Mouse (Mus musculus) G1E (cell line): ENCODE measurements around the gene Prpf18. TPM values are rescaled to one million over a fixed set of nuclear protein-coding genes. Genes with fewer than 3 reads are reported as not detected.

Source experiments
- ATAC-seq: 2 replicates; pipeline ENCODE4 v1.8.0; 2016; ENCODE audit warnings: mild to moderate bottlenecking; ENCODE audit not compliant: insufficient number of reproducible peaks, poor library complexity, low FRiP score, severe bottlenecking; ENCODE audit errors: extremely low read depth
- DNase-seq: peaks from one replicate; pipeline ENCODE4 v3.0.0; 2012; ENCODE audit warnings: low spot score
- H3K27me3 ChIP-seq: 2 replicates; pipeline ENCODE4 v1.6.1; 2012; ENCODE audit warnings: mild to moderate bottlenecking, low read length, inconsistent platforms; ENCODE audit not compliant: insufficient read depth
- H3K36me3 ChIP-seq: replicated peaks from 2 replicates; pipeline ENCODE3; 2012; ENCODE audit warnings: mild to moderate bottlenecking, inconsistent platforms
- H3K4me1 ChIP-seq: 2 replicates; pipeline ENCODE4 v1.6.1; 2012; ENCODE audit warnings: low read depth, low read length, inconsistent platforms, mixed read lengths; ENCODE audit not compliant: insufficient read depth
- H3K4me3 ChIP-seq: 2 replicates; pipeline ENCODE4 v1.5.1; 2012; ENCODE audit warnings: low read depth, mild to moderate bottlenecking, inconsistent platforms, low read length, moderate library complexity, mixed read lengths
- H3K9me3 ChIP-seq: replicated peaks from 2 replicates; pipeline ENCODE4 v1.6.1; 2012; ENCODE audit warnings: inconsistent platforms
- CTCF ChIP-seq: IDR thresholded peaks from 2 replicates; pipeline ENCODE4 v1.5.1; 2012; ENCODE audit warnings: low read depth, low read length, inconsistent platforms, mixed read lengths
- GATA1 ChIP-seq: IDR thresholded peaks from 2 replicates; pipeline ENCODE4 v1.6.1; 2012; ENCODE audit warnings: borderline replicate concordance, low read length, inconsistent platforms, mixed read lengths
- GATA2 ChIP-seq: IDR thresholded peaks from 2 replicates; pipeline ENCODE4 v1.6.1; 2012; ENCODE audit warnings: low read depth, low read length, inconsistent platforms, borderline replicate concordance
- POLR2AphosphoS5 ChIP-seq: IDR thresholded peaks from 2 replicates; pipeline ENCODE4 v1.6.1; 2012; ENCODE audit warnings: low read depth, low read length, inconsistent platforms; ENCODE audit not compliant: insufficient replicate concordance
- TAL1 ChIP-seq: conservative IDR thresholded peaks from 2 replicates; pipeline ENCODE4 v1.6.1; 2012; ENCODE audit warnings: low read depth, low read length, inconsistent platforms, mixed read lengths
- polyA plus RNA-seq: library from polyadenylated mRNA; stranded (reverse); fragments of >175 nt; gene quantifications from 2 replicates; pipeline ENCODE4 v1.2.3, GENCODE M21; 2012
- total RNA-seq, 2 experiments: library from RNA; stranded (forward) in 1 of 2; stranded (reverse) in 1 of 2; fragments of 200-1000 nt in 1 of 2; fragments of >200 nt in 1 of 2; fragmentation: Nextera tagmentation in 1 of 2; gene quantifications; 2 replicates each; pipeline ENCODE4 v1.2.3; 2014 to 2017

The Prpf18 gene
- total RNA-seq (2014; fragmentation: Nextera tagmentation): 38.5 and 44.1 TPM in 2 replicates
- total RNA-seq (2017): 49.0 and 60.5 TPM in 2 replicates
- polyA plus RNA-seq: 23.8 and 41.5 TPM in 2 replicates

- peak; percentile 84 for ATAC-seq
- no peaks in the 10 kb centered on the region for H3K9me3 ChIP-seq
- DNase-seq: peak; percentile 38
- H3K4me3 ChIP-seq: peak within 1 kb of the TSS; percentile 96
- H3K36me3 ChIP-seq: peaks cover 21% of the 10 kb centered on the region
- no peak for TF ChIP-seq TAL1
- no peak for TF ChIP-seq GATA1
- no peaks in the 10 kb centered on the region for H3K27me3 ChIP-seq
- H3K4me1 ChIP-seq: peaks cover 14% of the 10 kb centered on the region
Observed at GRCm38 (mm10) chr2:4651500-4652285, at the start of gene Prpf18. TSS of gene Prpf18 (minus strand) at chr2:4652113.

GRCm38 (mm10) chr2:4679886-4680285 is 28.0 kb upstream of the Prpf18 start:
- H3K9me3 ChIP-seq: no peaks in the 10 kb centered on the region
- no peak overlapping the region for H3K4me3 ChIP-seq
- TF ChIP-seq GATA2: no peak
- no peak for TF ChIP-seq POLR2AphosphoS5
- no peak for TF ChIP-seq TAL1
- TF ChIP-seq GATA1: no peak
- no peak for TF ChIP-seq CTCF
- DNase-seq (no peak), ATAC-seq (no peak)
- H3K27me3 ChIP-seq: peaks cover 4% of the 10 kb centered on the region; the same call in 1 of the 2 replicates
- no peaks in the 10 kb centered on the region for H3K36me3 ChIP-seq
- H3K4me1 ChIP-seq: no peaks in the 10 kb centered on the region

GRCm38 (mm10) chr2:4671636-4672035 is 19.7 kb upstream of the Prpf18 start:
- DNase-seq: no peak
- Histone ChIP-seq H3K36me3 (no peaks in the 10 kb centered on the region), H3K4me3 (no peak overlapping the region), H3K9me3 (no peaks in the 10 kb centered on the region), H3K4me1 (no peaks in the 10 kb centered on the region), H3K27me3 (peaks cover 2% of the 10 kb centered on the region; the same call in 1 of the 2 replicates)
- no peak for ATAC-seq
- no peak for TF ChIP-seq GATA1
- no peak for TF ChIP-seq TAL1
- TF ChIP-seq CTCF: no peak
- no peak for TF ChIP-seq GATA2
- no peak for TF ChIP-seq POLR2AphosphoS5

DNA sequence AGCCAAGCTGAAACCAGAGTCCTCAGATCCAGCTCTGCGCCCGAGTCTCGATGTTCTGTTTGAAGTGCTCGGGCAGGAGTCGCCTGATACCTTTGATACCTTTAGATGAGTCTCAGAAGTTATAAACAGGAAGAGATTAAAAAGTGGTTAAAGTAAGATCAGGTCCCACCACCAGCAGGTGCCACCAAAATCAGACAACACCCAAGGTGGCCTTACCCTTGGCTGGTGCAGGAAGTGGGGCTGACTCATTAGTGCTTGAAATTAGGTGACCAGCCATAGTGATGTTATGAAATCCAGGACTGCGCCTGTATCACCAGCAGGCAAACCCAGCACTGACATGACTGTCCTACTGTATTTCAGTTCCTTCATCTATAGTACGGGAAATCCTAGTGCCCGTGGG is 17.8 kb upstream of the Prpf18 start:
- DNase-seq: no peak
- Histone ChIP-seq H3K27me3 (peaks cover 2% of the 10 kb centered on the region; the same call in 1 of the 2 replicates), H3K9me3 (no peaks in the 10 kb centered on the region)

DNA sequence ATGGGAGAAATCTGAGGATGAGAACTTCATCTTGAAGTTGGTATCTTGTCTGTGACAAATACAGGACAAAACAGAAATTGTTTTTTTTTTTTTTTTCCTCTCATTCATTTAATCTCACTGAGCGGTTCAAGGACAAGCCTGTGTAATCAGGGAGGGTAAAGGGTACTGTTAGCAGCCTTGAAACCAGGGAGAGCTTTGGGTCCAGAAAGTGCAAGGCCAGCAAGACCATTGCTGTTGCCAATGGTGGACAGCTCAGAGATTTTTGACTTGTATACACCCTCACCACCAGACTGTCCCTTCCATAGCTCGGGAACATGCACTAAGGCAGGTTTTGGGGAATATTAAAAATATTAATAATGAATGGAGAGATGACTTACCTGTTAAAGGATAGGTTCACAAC is 16.7 kb upstream of the Prpf18 start:
- Histone ChIP-seq H3K4me3 (no peak overlapping the region), H3K27me3 (peaks cover 2% of the 10 kb centered on the region; the same call in 1 of the 2 replicates), H3K9me3 (no peaks in the 10 kb centered on the region), H3K36me3 (no peaks in the 10 kb centered on the region), H3K4me1 (no peaks in the 10 kb centered on the region)
- TF ChIP-seq GATA1 (no peak), GATA2 (no peak), TAL1 (no peak), POLR2AphosphoS5 (no peak), CTCF (no peak)
- DNase-seq (no peak), ATAC-seq (no peak)

More for the DNA sequence above, 17.8 kb upstream of the Prpf18 start:
- Histone ChIP-seq H3K36me3 (no peaks in the 10 kb centered on the region), H3K4me1 (no peaks in the 10 kb centered on the region), H3K4me3 (no peak overlapping the region)
- ATAC-seq: no peak
- TF ChIP-seq TAL1: no peak
- no peak for TF ChIP-seq CTCF
- no peak for TF ChIP-seq GATA1
- TF ChIP-seq POLR2AphosphoS5: no peak
- no peak for TF ChIP-seq GATA2

DNA sequence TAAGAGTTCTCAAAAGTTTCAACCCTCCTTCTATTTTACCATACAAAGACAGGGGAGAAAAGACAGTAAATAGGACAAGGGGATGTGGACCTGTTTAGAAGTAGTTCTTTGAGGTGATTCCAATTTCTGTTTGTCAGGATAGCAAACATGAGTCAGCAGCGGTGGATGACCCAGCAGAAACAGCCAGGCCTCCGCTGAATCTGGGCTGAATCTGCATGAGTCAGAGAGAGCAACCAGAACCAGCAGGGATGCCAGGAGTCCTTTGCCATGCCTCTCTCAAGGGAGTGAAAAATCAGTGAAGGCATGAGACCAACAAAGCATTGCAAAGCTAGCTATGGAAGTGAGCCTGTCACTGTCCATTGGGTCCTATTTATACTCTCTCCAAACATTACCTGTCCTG is 8.8 kb upstream of the Prpf18 start:
- TF ChIP-seq GATA2 (no peak), TAL1 (no peak), POLR2AphosphoS5 (no peak), CTCF (no peak), GATA1 (no peak)
- H3K4me3 ChIP-seq: no peak overlapping the region
- H3K36me3 ChIP-seq: no peaks in the 10 kb centered on the region
- H3K9me3 ChIP-seq: no peaks in the 10 kb centered on the region
- no peak for DNase-seq
- no peak for ATAC-seq
- H3K27me3 ChIP-seq: peaks cover 5% of the 10 kb centered on the region; the same call in 1 of the 2 replicates
- H3K4me1 ChIP-seq: no peaks in the 10 kb centered on the region
